ENCODE assay signal across 8 mouse cellular contexts in the genomic region with DNA sequence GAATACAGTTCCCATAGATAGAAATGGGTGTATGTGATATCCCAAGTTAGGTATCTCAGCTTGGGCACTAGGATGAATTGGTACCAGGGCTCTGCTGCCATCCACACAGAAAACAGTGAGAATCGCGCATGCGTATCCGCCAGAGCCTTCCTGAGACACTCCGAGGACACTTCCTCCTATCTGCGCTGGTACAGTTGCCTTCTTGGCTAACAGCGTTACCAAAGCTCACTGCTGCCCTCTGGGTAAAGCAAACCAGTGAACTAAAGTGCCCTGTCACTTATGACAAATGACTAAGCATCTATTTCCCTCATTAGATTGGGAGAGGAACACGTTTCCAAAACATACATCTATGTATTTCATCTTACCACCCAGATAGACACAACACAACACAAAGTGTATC.
A peak's percentile ranks its signal among the peaks of the same experiment; 100 is the strongest.
DNase-seq lines count a peak whose midpoint lies in the region; ATAC-seq and TF ChIP-seq lines count a peak whose summit lies in the region.

No protein-coding gene starts in this region.

- no peaks in the 10 kb centered on the region for H3K9me3 ChIP-seq in heart, embryonic 12.5 days (replicated peaks)
- H3K9me3 ChIP-seq in forebrain, embryonic 15.5 days, result no peaks in the 10 kb centered on the region

- 21% methylated on average over 8 of the region's 8 CpGs for WGBS in heart, adult 2 months
- WGBS in heart, embryonic 12.5 days, result 41% methylated on average over 8 of the region's 8 CpGs
- 63% methylated on average over 8 of the region's 8 CpGs for WGBS in forebrain, embryonic 15.5 days

- H3K27me3 ChIP-seq in heart, adult 2 months (ENCODE audit: control insufficient read depth, insufficient read depth, low read length), result no peaks in the 10 kb centered on the region
- H3K27me3 ChIP-seq in heart, embryonic 12.5 days (replicated peaks), result no peaks in the 10 kb centered on the region
- H3K27me3 ChIP-seq in forebrain, embryonic 15.5 days, result no peaks in the 10 kb centered on the region

- no peaks in the 10 kb centered on the region for H3K36me3 ChIP-seq in heart, adult 2 months (ENCODE audit: control insufficient read depth, insufficient read depth, low read length)
- H3K36me3 ChIP-seq in heart, embryonic 12.5 days, result no peaks in the 10 kb centered on the region
- no peaks in the 10 kb centered on the region for H3K36me3 ChIP-seq in forebrain, embryonic 15.5 days

- H3K79me2 ChIP-seq in heart, adult 2 months (replicated peaks; ENCODE audit: control insufficient read depth, insufficient read depth, low read length), result no peaks in the 10 kb centered on the region

- TF ChIP-seq EP300 in heart, adult 2 months (IDR thresholded peaks at IDR 0.05; ENCODE audit: insufficient read depth, low read depth, low read length), result 0 out of 2 replicates have a peak, but pooled peaks have one; percentile 42

- no peak for TF ChIP-seq POLR2A in heart, adult 2 months (IDR thresholded peaks at IDR 0.05; ENCODE audit: insufficient read depth, low read depth, low read length)

- H3K4me3 ChIP-seq in heart, adult 2 months, result no peak overlapping the region
- no peak overlapping the region for H3K4me3 ChIP-seq in heart, embryonic 12.5 days
- no peak overlapping the region for H3K4me3 ChIP-seq in layer of hippocampus, adult 2 months
- H3K4me3 ChIP-seq in forebrain, embryonic 15.5 days, result no peak overlapping the region

- peak; percentile 66 for TF ChIP-seq CTCF in heart, adult 2 months (IDR thresholded peaks at IDR 0.05)
- TF ChIP-seq CTCF in layer of hippocampus, adult 2 months (conservative IDR thresholded peaks at IDR 0.05), result peak; percentile 66

- no peak overlapping the region for H3K27ac ChIP-seq in heart, adult 2 months
- no peak overlapping the region for H3K27ac ChIP-seq in heart, embryonic 12.5 days (ENCODE audit: poor library complexity, severe bottlenecking)
- no peak overlapping the region for H3K27ac ChIP-seq in layer of hippocampus, adult 2 months
- H3K27ac ChIP-seq in forebrain, embryonic 15.5 days (replicated peaks), result no peak overlapping the region

- intact Hi-C loops in heart, adult 2 months (cut with DNase I), result loop anchor here (2.0 to 5.0 kb wide), 2 partner anchors 77 to 141 kb away; a partner anchor contains a TSS

- peak; percentile 44 to 74 for DNase-seq in heart, adult 2 months
- peak; percentile 40 for DNase-seq in MEL-GATA-1-ER (ENCODE audit: extremely low read depth, low read depth)
- DNase-seq in gastrocnemius, postnatal 10 days, result peak; percentile 18
- DNase-seq in layer of hippocampus, adult 2 months (ENCODE audit: low spot score in 2 of 2), result peak in 1 of 2 experiments; percentile 6
- peak; percentile 90 for DNase-seq in lung, postnatal 36 days
- DNase-seq in telencephalon, adult 2 months (ENCODE audit: low read depth, low spot score), result peak; percentile 18

- ATAC-seq in heart, embryonic 12.5 days (ENCODE audit: insufficient number of reproducible peaks, low FRiP score), result no peak
- no peak for ATAC-seq in forebrain, embryonic 15.5 days (replicated peaks)

- H3K4me1 ChIP-seq in heart, adult 2 months (ENCODE audit: control insufficient read depth, insufficient read depth, low read length), result no peaks in the 10 kb centered on the region
- 0 out of 2 replicates have a peak, but pooled peaks cover 4% of the 10 kb centered on the region for H3K4me1 ChIP-seq in heart, embryonic 12.5 days (replicated peaks)
- no peaks in the 10 kb centered on the region for H3K4me1 ChIP-seq in forebrain, embryonic 15.5 days

- H3K4me2 ChIP-seq in heart, embryonic 12.5 days, result no peak overlapping the region
- H3K4me2 ChIP-seq in forebrain, embryonic 15.5 days (replicated peaks), result no peak overlapping the region

- H3K9ac ChIP-seq in heart, adult 2 months (ENCODE audit: low read depth, low read length), result no peak overlapping the region
- no peak overlapping the region for H3K9ac ChIP-seq in heart, embryonic 12.5 days
- H3K9ac ChIP-seq in forebrain, embryonic 15.5 days (replicated peaks), result no peak overlapping the region
